Mouse (Mus musculus) cerebellum, adult 11-12 months (tissue): Measurements from ENCODE around the gene 4930556J24Rik.
"Not testable (repeated sequence)": the region's sequence is repeated elsewhere in the genome, so short reads cannot be mapped to it uniquely, and the experiment has no call there.

Source experiments
- DNase-seq: peaks from one replicate; pipeline ENCODE4 v3.0.0; 2022

4930556J24Rik gene

GRCm38 (mm10) chr11:3970361-3970760, 6.2 kb downstream of the 4930556J24Rik start:
- no peak for DNase-seq

DNA sequence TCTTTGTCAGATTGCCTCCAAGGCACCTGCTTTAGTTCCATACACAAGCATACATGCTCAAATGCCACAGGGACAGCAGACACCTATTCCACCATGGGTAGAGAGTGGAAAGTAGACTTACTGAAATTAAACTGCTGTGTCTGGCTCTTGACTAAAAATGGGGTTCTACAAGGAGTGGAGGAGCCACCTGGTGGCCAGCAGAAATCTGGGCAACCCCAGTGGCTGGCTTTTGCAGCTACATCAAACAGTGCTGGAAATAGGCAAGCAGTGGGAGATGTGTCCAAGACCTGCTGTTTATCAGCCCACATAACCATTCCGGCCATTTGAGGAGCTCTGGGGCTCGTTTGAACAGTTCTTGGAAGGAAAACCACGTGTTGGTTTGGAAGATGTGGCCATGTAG, 6.7 kb downstream of the 4930556J24Rik start:
- no peak for DNase-seq

GRCm38 (mm10) chr11:3964416-3965172, 12.0 kb downstream of the 4930556J24Rik start:
- DNase-seq, result no peak

- DNase-seq, result peak; percentile 79
Observed at GRCm38 (mm10) chr11:3963610-3964415, 12.8 kb downstream of the 4930556J24Rik start, which contains the start of gene Pes1. Gene Pes1 (plus strand): TSS chr11:3963975.

DNA sequence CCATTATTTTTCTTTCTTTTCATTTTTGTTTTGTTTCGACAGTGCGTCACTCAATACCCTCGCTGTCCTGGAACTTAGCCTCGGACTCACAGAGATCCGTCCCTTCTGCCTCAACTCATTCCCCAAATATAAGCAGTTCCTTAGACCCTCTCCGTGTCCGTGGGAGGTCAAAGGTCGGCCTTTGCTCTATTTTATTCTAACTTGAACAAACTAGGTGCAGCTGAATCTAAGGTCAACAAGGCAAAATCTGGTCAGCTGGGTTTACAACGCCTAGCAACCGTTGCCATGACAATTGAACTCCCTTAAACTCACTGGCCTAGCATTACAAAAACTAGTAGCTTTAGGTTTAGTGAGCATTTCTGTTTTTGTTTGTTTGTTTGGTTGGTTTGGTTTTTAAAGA, 13.4 kb downstream of the 4930556J24Rik start:
- DNase-seq, result no peak

DNA sequence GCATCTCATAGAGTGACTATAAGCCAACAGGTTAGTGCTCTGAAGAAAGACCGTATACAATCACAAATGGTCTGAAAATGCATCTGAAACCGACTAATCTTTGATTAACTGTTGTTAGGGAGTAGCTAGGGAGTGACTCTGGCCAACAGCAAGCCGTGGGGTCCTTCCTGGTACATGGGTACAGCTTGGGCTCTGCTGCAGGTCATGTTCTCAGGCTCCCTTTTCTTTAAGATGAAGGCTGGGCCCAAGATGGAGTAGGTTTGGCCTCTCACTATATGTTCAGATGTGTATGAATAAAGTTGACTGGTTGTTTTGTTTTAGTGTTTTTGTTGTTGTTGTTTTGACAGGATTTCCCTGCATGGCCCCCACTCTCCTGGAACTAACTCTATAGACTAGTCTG, 14.8 kb downstream of the 4930556J24Rik start:
- no peak for DNase-seq

DNA sequence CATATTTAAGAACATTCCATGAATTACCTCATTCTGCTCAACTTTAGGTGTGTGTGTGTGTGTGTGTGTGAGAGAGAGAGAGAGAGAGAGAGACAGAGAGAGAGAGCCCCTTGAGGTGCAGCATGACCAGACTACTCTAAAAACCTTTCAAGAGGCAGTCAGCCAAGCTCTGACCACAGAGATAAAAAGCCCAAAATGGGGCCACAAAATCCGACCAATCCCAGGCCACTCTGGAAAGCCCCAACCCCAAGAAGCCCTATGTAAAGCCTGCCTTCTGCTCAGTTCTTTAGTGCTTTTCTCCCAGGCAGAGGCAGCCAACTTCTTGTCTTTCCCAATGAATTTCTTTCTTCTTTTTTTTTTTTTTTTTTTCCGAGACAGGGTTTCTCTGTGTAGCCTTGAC, 15.7 kb downstream of the 4930556J24Rik start:
- DNase-seq, result no peak

DNA sequence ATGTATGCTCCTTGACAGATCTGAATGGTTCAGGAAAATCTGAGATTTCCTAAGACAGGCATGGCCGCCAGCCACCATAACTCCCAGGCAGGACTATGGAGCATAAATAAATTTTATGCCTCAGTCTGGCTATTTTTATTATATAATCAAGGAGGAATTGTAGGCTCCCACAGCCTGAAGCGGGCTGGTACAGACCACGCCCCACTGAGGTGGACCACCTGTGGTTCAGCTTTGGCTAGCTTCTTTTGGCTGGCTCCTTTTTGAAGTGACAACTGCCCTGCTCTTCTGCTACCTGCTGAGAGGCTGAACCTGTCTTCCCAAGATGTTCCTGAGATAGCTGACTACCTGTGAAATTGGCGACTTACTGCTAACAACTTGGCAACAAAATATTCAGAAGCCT, 21.2 kb downstream of the 4930556J24Rik start:
- not testable (repeated sequence) for DNase-seq

DNA sequence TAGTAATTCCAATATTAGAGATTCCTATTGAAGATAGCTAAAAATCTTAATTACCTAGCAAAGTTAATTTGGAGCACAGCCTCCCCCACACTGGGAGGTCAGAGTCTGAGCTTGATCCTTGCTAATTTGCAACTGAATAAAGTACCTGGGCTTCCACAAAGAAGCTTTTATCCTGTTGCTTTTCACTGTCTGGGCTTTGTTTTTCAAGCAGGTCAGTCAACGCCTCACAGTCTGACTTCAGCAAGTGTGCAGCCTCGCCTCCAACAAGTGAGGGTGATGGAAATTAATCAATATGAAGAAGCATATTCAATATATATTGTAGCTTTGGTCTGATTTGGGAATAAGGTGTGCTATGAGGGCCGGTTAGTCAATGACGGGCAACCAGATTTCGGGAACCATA, 21.7 kb downstream of the 4930556J24Rik start:
- DNase-seq, result not testable (repeated sequence)

- DNase-seq, result no peak
Observed at GRCm38 (mm10) chr11:3946386-3946785, 30.2 kb downstream of the 4930556J24Rik start.

- DNase-seq, result no peak
Observed at GRCm38 (mm10) chr11:3941371-3941770, 35.2 kb downstream of the 4930556J24Rik start.

DNA sequence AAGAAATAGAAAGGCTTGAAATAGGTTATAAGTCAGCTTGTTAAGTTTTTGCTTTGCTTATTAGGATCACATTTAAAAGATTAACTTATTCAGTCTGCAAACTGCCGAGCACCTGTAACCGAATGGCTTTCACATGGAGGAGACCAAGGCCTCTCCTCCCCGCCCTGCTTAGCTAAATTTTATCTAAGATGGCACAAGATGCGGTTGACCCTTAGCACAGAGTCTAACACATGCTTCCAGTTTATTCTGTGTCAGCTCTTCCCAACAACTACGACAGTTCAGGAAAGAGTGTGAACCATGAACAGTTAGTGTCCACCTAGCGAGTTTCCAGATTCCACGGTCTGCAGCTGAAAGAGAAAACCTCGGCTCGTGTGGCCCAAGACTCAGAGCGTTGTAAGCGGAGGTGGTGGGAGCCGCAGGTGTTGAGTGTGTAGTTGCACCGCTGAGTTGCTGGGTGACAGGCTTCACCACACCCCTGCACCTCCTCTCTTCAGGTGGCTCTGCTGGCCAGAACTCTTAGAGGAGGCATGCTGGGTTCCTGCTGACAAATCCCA, 39.2 kb downstream of the 4930556J24Rik start:
- no peak for DNase-seq

DNA sequence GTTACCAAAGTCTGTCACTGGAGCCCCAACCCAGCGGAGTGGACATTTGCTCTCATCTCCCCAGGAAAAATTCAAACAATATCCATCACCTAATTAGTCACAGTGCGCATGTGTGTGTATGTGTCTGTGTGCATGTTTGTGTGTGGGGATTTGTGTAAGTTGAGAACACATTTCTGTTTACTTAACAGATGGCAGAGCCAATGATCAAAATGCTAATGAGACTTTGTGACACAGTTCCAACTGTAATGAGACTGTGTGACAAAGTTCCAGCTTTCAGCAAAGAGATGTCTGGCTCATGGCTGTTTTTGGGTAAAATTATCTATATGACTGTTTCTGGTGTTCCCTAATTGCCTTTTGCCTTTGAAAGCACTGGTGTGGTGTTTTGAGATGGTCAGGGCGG, 40.3 kb downstream of the 4930556J24Rik start:
- DNase-seq, result no peak

GRCm38 (mm10) chr11:3935135-3935534, 41.4 kb downstream of the 4930556J24Rik start:
- DNase-seq, result no peak

DNA sequence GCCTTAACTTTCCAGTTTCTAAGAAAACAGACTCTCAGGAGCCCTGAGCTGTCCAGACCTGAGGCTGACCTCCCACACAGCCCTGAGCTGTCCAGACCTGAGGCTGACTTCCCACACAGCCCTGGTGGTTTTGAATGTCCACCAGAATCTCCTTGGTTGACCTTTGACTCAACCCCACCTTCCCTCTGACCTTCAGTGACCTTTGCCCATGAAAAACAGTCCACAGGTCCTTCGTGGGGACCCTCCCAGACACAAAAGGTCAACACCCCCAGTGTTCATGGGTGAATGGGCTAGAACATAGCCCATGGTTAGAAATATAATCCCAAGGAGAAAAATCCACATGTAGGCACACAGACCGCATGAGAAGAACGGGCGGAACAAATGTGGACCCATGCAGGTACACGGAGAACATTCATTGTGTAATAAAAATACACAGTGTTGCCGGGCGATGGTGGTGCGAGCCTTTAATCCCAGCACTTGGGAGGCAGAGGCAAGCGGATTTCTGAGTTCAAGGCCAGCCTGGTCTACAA, 42.8 kb downstream of the 4930556J24Rik start:
- DNase-seq, result no peak

DNA sequence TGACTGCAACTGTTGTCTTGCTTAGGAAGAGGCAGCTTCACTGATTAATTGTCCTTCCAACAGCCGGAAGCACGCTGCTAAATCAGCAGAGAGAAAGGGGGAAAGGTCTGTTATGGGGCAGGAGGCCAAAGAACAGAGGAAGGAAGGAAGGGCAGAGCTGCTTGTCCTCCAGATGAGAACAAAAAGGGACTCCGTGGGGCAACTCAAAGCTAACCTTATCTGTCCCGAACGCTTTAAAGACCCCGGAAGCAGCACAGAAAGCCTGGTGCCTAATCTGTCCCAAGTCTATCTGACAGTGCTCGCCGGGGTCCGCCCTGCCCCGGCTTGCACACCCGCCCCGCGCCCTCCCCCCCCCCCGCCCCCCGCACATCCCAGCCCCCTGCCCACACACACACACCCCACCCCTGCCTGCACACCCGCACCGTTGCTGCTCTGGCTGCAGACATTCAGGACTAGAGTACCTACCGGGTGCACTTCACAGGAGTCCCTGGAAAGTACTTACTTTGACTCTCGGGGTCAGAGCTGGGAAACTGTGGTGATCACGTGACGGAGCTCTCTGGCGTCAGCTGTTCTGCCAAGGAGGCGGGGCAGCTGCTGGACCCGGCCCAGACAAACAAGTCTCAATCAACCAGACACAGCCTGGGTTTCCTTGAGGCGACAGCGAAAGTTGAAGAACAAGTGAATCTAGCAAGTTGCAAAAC, 44.9 kb downstream of the 4930556J24Rik start, which contains the start of gene Tcn2:
Tcn2 (minus strand) TSS at position 649 of the 701 bp plus-strand sequence.
- DNase-seq, result peak; percentile 13

DNA sequence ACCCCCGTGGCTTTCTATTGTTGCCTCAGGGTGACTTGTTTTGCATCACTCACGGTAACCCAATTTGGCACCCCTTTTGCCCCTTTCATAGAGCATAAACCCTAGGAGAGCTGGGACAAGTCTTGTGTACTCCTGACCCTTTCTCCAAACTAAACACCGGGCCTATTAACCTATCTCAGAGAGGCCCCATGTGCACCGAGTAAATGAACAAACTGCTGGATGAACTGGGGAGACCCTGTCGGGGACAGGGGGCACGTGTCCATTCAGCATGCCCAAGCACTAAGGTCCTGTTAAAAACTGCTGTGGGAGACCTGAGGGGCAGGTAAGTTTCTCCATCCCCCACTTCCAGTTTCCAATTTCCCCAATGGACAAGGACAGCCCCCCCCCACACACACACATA, 45.6 kb downstream of the 4930556J24Rik start:
- DNase-seq, result no peak

- no peak for DNase-seq
Observed at GRCm38 (mm10) chr11:3930019-3930418, 46.6 kb downstream of the 4930556J24Rik start.

- DNase-seq, result no peak
Observed at GRCm38 (mm10) chr11:3925916-3926315, 50.7 kb downstream of the 4930556J24Rik start.

GRCm38 (mm10) chr11:3922731-3923130, 53.8 kb downstream of the 4930556J24Rik start:
- no peak for DNase-seq

DNA sequence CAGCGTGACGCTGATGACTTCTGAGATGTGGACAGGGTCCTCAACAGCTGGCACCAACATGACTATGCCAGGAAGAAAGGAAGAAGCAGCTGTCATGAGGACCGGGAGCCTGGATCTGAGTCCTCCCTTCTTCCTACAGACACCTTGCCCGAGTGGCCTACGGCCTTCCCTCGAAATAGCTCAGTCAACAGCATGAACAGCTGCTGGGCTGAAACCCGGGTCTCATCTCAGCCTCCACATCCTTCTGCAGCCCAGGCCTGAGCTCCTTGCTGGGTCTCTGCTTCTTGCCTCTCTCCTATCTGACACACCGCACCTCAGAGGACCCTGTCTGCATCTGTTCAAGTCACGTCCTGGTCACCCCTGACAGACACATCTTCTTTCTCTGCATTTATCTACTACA, 54.5 kb downstream of the 4930556J24Rik start:
- DNase-seq, result no peak

DNA sequence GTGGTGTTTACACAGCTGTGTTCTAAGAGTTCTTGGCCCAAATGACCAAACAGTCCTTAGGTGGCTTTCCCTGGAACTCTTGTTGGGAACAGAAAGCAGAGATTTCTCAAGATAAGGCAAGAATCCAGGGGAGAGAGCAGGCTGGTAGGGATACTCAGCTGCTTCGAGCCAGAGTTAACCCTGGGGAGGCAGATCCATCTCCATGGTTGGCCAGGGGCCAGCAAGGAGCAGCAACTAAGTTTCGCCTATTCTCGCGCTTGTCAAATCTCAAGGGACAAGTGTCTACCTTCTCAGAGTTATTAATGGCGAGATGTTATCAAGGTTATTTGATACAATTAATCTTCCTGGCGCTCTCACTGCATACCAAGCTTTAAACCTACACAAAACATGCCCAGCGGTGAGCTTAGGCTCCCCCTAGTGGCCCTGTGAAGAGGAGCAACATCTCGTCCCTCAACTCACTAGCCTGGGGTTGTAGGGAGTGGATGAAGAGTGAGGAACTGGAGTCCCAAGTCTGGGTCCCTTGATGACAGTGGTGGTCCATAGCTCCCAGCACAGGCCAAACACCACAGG, 55.2 kb downstream of the 4930556J24Rik start:
- no peak for DNase-seq
